Mouse (Mus musculus): ENCODE measurements around the gene Fam19a2. TPM values are rescaled to one million over a fixed set of nuclear protein-coding genes. Genes with fewer than 3 reads are reported as not detected.

The Fam19a2 gene
- total RNA-seq, 2 experiments from 2014 or later = 66.6 to 74.9 TPM

GRCm38 (mm10) chr10:123367152-123367864, 103.5 kb downstream of the Fam19a2 start:
- DNase-seq (ENCODE audit: low spot score in 2 of 2) = no peak
- intact Hi-C loops (cut with DNase I) = no loop called here

- DNase-seq (ENCODE audit: low spot score in 2 of 2) = no peak
- intact Hi-C loops (cut with DNase I) = no loop called here
Measured at GRCm38 (mm10) chr10:123383277-123383676, 119.5 kb downstream of the Fam19a2 start.

- DNase-seq (ENCODE audit: low spot score in 2 of 2) = no peak
- intact Hi-C loops (cut with DNase I) = no loop called here
Measured at GRCm38 (mm10) chr10:123385641-123386040, 121.8 kb downstream of the Fam19a2 start.

- no peak for DNase-seq (ENCODE audit: low spot score in 2 of 2)
- intact Hi-C loops (cut with DNase I) = no loop called here
Measured at GRCm38 (mm10) chr10:123395429-123395828, 131.6 kb downstream of the Fam19a2 start.

GRCm38 (mm10) chr10:123398136-123398535, 134.3 kb downstream of the Fam19a2 start:
- no peak for DNase-seq (ENCODE audit: low spot score in 2 of 2)
- intact Hi-C loops (cut with DNase I) = no loop called here

- intact Hi-C loops (cut with DNase I) = no loop called here
- DNase-seq (ENCODE audit: low spot score in 2 of 2) = no peak
Measured at GRCm38 (mm10) chr10:123401188-123401587, 137.4 kb downstream of the Fam19a2 start.

- DNase-seq (ENCODE audit: low spot score in 2 of 2) = no peak
- intact Hi-C loops (cut with DNase I) = no loop called here
Measured at GRCm38 (mm10) chr10:123402460-123402859, 138.7 kb downstream of the Fam19a2 start.

GRCm38 (mm10) chr10:123414953-123415352, 151.2 kb downstream of the Fam19a2 start:
- intact Hi-C loops (cut with DNase I) = no loop called here

GRCm38 (mm10) chr10:123416024-123416423, 152.2 kb downstream of the Fam19a2 start:
- intact Hi-C loops (cut with DNase I) = no loop called here
- DNase-seq (ENCODE audit: low spot score in 2 of 2) = no peak

More at GRCm38 (mm10) chr10:123414953-123415352, 151.2 kb downstream of the Fam19a2 start:
- DNase-seq (ENCODE audit: low spot score in 2 of 2) = no peak

GRCm38 (mm10) chr10:123418616-123419173, 154.9 kb downstream of the Fam19a2 start:
- intact Hi-C loops (cut with DNase I) = no loop called here
- DNase-seq (ENCODE audit: low spot score in 2 of 2) = no peak

- no peak for DNase-seq (ENCODE audit: low spot score in 2 of 2)
- intact Hi-C loops (cut with DNase I) = no loop called here
Measured at GRCm38 (mm10) chr10:123420249-123420648, 156.5 kb downstream of the Fam19a2 start.

- intact Hi-C loops (cut with DNase I) = no loop called here
- DNase-seq (ENCODE audit: low spot score in 2 of 2) = no peak
Measured at GRCm38 (mm10) chr10:123424482-123424881, 160.7 kb downstream of the Fam19a2 start.

GRCm38 (mm10) chr10:123426527-123427363, 162.9 kb downstream of the Fam19a2 start:
- intact Hi-C loops (cut with DNase I) = no loop called here
- DNase-seq (ENCODE audit: low spot score in 2 of 2) = peak; percentile 69 to 81

- no peak for DNase-seq (ENCODE audit: low spot score in 2 of 2)
- intact Hi-C loops (cut with DNase I) = no loop called here
Measured at GRCm38 (mm10) chr10:123431569-123431968, 167.8 kb downstream of the Fam19a2 start.

GRCm38 (mm10) chr10:123437576-123437975, 173.8 kb downstream of the Fam19a2 start:
- DNase-seq (ENCODE audit: low spot score in 2 of 2) = no peak
- intact Hi-C loops (cut with DNase I) = no loop called here

- DNase-seq (ENCODE audit: low spot score in 2 of 2) = no peak
- intact Hi-C loops (cut with DNase I) = no loop called here
Measured at GRCm38 (mm10) chr10:123456800-123457199, 193.0 kb downstream of the Fam19a2 start.

GRCm38 (mm10) chr10:123460466-123460865, 196.7 kb downstream of the Fam19a2 start:
- no peak for DNase-seq (ENCODE audit: low spot score in 2 of 2)
- intact Hi-C loops (cut with DNase I) = no loop called here

GRCm38 (mm10) chr10:123462305-123462704, 198.5 kb downstream of the Fam19a2 start:
- intact Hi-C loops (cut with DNase I) = no loop called here
- DNase-seq (ENCODE audit: low spot score in 2 of 2) = no peak

- intact Hi-C loops (cut with DNase I) = no loop called here
- no peak for DNase-seq (ENCODE audit: low spot score in 2 of 2)
Measured at GRCm38 (mm10) chr10:123514749-123515148, 251.0 kb downstream of the Fam19a2 start.

GRCm38 (mm10) chr10:123520613-123521012, 256.8 kb downstream of the Fam19a2 start:
- intact Hi-C loops (cut with DNase I) = no loop called here
- no peak for DNase-seq (ENCODE audit: low spot score in 2 of 2)

Data from left cerebral cortex, postnatal 36 days (tissue).